Mouse (Mus musculus) embryonic facial prominence, embryonic 14.5 days (tissue): ENCODE measurements around the gene Fndc8. TPM values are rescaled to one million over a fixed set of nuclear protein-coding genes. Genes with fewer than 3 reads are reported as not detected.

Experiments
- polyA plus RNA-seq: library from polyadenylated mRNA; unstranded; fragments of >200 nt; fragmentation: Nextera tagmentation; extraction: Ambion mirVana; gene quantifications from 2 replicates; pipeline ENCODE4 v1.2.1, GENCODE M21; 2014

Gene Fndc8
- polyA plus RNA-seq, 1 experiment from 2014 or later = 0.47 TPM

Other genes with a start within 250 kb of the Fndc8 start
- 0.33 and 0.43 TPM in 2 replicates for gene Cct6b, start 127.8 kb upstream of the Fndc8 start, polyA plus RNA-seq
- 29.7 and 31.6 TPM in 2 replicates for gene Zfp830, start 127.8 kb upstream of the Fndc8 start, polyA plus RNA-seq
- 32.9 and 34.2 TPM in 2 replicates for gene Lig3, start 111.0 kb upstream of the Fndc8 start, polyA plus RNA-seq
- gene Rffl, start 20.9 kb upstream of the Fndc8 start, polyA plus RNA-seq = 9.7 and 10.2 TPM in 2 replicates
- gene Rad51d, start 1.5 kb upstream of the Fndc8 start, polyA plus RNA-seq = 14.5 and 15.0 TPM in 2 replicates
- gene Nle1, start 16.3 kb downstream of the Fndc8 start, polyA plus RNA-seq = 24.3 and 30.7 TPM in 2 replicates
- 37.1 and 44.5 TPM in 2 replicates for gene Unc45b, start 18.4 kb downstream of the Fndc8 start, polyA plus RNA-seq
- 2.4 and 3.9 TPM in 2 replicates for gene Slfn5, start 59.2 kb downstream of the Fndc8 start, polyA plus RNA-seq
- gene Slfn9, start 99.7 kb downstream of the Fndc8 start, polyA plus RNA-seq = 16.6 and 17.1 TPM in 2 replicates
- 1.0 and 1.4 TPM in 2 replicates for gene Slfn8, start 128.7 kb downstream of the Fndc8 start, polyA plus RNA-seq
- gene Slfn2, start 173.0 kb downstream of the Fndc8 start, polyA plus RNA-seq = 7.1 and 9.6 TPM in 2 replicates
- gene Slfn1, start 224.7 kb downstream of the Fndc8 start, polyA plus RNA-seq = 0.29 and 0.50 TPM in 2 replicates